Mouse (Mus musculus): ENCODE results near the gene Gm614.
A peak's percentile ranks its signal among the peaks of the same experiment; 100 is the strongest.

Gm614 gene

DNA sequence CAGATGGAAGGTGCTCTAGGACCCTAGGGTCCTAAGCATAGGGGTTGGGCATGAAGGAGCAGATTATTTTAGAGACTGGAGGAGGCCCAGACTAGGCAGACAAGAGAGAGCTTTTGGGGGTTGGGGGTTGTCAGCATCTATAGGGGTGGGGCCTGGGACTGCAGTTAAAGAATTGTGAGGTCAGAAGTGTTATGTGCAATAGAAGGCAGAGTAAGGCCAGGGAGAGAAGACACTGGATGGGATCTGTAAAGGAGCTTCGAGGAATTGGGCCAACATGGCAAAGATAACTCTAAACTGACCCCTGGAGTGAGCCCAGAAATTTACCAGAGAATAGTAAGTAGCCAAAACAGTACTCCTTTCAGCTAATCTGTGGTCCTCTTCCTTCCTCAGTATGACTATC is at the start of gene Gm614:
Gene Gm614, minus strand, starts transcription at position 101 of the 400 bp plus-strand sequence.
- DNase-seq (ENCODE audit: low read depth) = no peak

- DNase-seq (ENCODE audit: low read depth) = no peak
Measured at GRCm38 (mm10) chrX:101309299-101309698, 45.5 kb upstream of the Gm614 start.

DNA sequence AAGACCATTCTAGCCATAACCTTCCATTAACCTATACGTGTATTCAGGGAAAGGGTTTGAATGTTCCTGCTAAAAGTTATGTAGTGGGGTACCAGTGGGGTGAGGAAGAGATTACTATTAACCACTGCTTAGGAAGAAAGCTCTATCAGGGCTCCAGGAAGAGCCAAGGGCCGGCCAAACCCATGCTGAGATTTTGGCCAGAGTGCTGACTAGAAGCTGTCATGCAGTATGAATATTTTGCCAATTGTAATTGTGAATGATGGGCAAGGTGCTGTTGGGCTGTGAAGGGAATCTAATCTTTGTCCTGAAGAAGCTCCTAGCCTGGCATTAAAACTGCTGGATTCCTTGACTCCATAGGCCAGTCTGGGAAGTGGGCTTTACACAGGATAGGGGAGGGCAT is 40.9 kb upstream of the Gm614 start:
- DNase-seq (ENCODE audit: low read depth) = no peak

DNA sequence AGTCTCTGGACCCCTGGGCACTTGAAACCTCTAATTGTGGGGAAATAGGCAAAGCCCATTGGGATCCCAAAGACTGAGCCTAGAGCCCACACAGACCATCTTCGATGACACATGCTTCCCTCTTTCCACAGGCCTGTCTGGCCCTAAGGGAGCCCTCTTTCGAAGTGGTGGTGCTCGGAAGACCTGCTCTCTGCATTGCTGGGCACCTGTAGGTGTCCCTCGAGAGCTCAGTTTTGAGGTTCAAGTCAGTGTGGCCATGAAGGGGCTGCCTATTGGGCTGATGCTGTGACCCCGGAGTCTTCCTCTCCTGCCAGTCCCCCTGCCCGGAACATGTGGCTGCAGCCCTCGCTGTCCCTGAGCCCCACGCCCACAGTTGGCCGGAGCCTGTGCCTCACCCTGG is 37.9 kb upstream of the Gm614 start:
- no peak for DNase-seq (ENCODE audit: low read depth)

DNA sequence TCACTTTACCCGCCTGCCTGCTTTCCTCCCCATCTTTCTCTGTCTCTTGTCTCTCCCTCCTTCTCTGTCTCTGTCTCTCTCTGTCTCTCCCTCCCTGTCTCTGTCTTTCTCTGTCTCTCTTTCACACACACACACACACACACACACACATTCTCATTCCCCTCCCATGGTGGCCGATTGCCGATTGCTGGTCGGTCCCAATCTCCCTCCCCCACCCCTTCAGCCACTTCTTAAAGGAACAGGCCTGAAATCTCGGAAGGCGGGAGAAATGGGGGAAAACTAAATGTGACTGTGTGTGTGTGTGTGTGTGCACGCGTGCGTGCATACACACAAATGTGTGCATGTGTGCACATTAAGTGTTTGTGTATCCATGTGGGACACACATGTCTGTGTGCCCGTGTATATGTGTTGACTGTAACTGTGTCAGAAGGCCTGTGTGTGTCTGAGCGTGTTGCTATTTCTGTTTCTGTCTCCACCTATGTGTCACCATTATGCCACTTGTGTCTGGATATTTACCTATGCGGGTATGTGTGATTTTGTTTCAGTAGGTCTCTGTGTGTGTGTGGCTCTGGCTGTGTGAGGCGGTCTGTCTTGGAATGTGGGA is 36.7 kb upstream of the Gm614 start:
- DNase-seq (ENCODE audit: low read depth) = no peak

GRCm38 (mm10) chrX:101299473-101300426 is 36.0 kb upstream of the Gm614 start:
- DNase-seq (ENCODE audit: low read depth) = no peak

DNA sequence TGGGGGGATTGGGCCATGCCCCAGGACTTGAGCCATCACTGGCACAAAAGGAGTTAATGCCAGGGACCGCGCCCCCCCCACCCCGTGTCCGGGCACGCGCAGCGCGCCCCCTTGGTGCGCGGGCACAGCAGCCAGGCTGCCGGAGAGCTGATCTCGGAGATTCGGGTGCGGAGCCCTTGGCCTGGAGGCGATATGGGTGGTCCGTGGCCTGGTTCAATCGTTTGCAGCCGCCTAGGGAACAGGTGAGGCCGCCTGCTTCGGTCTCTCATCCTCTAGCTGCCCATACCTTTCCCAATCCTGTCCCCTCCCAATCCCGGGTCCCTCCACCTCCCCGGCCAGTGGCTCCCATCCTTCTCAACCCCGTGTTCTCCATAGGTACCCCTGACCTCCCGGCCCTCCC is 35.3 kb upstream of the Gm614 start, which contains the start of gene Nlgn3:
Gene Nlgn3, plus strand, starts transcription at position 114 of the 400 bp plus-strand sequence.
- no peak for DNase-seq (ENCODE audit: low read depth)

DNA sequence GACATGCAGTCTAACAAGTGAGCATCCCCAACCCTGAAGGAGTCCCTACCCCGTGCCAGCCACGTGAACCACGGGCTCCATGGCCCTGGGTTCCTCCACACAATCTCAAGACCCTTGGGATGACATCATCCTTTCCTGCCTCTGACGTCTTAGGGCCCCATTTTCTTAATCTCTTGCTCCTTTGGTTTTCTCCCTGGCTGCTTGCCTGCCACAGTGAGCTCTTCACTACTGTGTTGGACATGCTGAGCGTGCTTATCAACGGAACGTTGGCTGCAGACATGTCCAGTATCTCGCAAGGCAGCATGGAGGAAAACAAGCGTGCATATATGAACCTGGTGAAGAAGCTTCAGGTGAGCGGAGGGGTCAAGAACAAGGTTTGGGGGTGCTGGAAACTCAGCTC is 26.3 kb upstream of the Gm614 start:
- DNase-seq (ENCODE audit: low read depth) = no peak

DNA sequence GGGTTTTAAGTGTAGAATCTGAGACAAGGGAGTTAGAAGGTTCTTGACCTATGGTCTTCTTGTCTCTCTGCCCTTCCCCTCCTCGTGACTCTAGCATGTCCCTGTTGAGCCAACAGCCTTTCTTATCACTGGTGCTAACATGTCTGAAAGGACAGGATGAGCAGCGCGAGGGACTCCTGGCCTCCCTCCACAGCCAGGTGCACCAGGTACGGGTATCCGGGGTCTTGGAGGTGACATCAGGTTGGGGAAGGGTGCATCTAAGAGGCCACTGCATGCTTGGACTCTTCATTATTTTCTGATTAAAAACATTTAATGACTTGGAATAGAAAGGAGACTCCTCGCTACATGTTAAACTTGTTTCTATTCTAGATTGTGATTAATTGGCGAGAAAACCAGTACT is 25.2 kb upstream of the Gm614 start:
- DNase-seq (ENCODE audit: low read depth) = no peak

- DNase-seq (ENCODE audit: low read depth) = no peak
Measured at GRCm38 (mm10) chrX:101288432-101288831, 24.6 kb upstream of the Gm614 start.

GRCm38 (mm10) chrX:101287543-101287942 is 23.8 kb upstream of the Gm614 start:
- DNase-seq (ENCODE audit: low read depth) = no peak

DNA sequence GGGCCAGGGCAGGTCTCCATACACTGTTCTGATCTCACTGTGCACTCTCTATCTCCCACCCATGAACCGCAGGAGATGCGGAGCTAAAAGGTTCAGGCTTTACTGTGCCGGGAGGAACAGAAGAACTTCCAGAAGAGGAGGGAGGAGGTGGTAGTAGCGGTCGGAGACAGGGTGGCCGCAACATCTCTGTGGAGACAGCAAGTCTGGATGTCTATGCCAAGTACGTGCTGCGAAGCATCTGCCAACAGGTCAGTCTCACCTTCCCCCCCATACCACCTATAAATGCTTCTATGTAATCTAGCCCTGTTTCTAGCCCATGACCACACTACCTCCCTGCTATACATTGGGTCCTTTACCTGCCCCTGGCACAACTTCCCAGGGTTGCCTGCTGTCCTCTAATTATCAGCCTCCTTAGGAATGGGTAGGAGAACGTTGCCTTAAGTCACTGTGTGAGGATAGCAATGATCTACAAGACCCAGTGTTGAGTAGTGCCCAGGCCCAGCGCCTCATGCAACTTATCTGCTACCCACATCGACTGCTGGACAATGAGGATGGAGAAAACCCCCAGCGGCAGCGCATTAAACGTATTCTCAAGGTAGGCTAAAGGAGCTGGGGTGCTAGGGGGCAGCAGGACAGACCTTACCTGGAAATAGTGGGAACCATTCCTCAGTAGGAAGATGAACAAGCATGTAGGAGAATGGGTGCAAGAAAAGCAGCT is 22.3 kb upstream of the Gm614 start:
- no peak for DNase-seq (ENCODE audit: low read depth)

DNA sequence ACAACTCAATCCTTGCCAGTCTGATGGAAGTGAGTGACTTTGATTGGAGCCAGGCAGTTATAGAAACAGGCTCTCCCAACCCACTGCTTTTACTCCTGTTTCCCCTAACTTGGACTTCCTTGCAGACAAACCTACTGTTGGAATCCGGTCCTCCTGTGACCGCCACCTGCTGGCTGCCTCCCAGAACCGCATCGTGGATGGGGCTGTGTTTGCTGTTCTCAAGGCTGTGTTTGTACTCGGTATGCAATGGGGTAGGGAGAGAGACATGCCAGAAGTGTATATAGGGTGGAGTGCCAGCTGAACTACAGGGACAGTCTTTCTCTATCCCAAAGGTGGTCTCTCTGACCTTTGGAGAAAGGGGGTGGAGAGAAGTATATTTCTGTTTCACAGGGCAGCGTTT is 21.7 kb upstream of the Gm614 start:
- no peak for DNase-seq (ENCODE audit: low read depth)

GRCm38 (mm10) chrX:101282813-101283212 is 19.0 kb upstream of the Gm614 start:
- no peak for DNase-seq (ENCODE audit: low read depth)

DNA sequence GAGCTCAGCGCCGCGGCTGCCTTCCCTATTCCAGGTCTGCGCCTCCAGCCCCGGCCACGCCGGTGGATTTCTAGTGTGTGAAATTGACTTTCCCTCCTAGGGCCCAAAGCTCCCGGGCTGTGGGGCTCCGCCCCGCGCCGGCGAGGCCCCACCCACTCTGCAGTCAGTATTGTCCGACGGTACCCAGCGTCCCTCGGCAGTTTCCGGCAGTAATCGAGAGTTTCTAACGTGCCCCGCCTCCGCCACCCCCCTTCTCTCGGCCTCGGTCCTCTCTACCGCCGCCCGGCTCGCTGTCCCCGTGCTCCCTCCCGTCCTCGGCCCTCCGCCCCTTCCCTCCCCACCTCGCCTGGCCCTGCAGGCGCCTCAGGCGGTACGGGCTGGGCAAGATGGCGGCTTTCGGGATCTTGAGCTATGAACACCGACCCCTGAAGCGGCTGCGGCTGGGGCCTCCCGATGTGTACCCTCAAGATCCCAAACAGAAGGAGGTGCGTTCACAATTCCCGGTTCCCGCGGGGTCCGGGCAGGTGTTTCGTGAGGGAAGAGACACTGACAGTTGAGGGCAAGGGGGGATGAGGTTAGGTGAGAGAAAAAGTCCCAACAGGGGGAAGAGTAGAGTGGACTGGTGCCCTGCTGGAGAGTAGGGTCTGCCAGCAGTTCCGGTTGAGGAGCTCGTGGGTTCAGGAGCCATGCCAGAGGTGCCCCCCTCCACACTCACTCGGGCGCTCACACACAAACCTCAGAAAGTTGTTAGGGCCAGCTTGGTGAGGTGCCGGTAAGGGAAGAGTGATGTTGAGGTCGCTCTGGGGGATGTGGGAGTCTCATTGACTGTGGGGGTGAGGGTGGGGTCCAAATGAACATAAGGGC is 10.3 kb upstream of the Gm614 start, which contains the start of gene Med12:
Gene Med12, plus strand, starts transcription at position 156 of the 864 bp plus-strand sequence.
- DNase-seq (ENCODE audit: low read depth) = peak; percentile 60

DNA sequence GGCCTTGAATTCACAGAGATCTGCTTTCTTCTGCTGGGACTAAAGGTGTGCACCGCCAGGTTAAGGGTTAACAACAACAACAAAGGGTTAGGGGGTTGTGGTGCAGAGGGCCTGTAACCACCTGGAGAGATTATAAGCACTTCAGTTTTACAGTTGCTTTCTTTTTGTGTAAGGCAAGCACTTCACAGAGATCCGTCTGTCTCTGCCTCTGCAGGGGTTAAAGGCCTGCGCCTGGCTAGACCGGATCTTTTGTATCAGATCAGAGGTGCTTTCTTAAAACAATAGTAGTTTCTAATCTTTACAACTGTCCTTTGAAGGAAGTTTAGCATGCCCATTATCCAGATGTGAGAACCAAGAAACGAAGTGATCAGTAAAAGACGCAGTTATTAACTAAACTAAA is 9.6 kb upstream of the Gm614 start:
- DNase-seq (ENCODE audit: low read depth) = no peak

DNA sequence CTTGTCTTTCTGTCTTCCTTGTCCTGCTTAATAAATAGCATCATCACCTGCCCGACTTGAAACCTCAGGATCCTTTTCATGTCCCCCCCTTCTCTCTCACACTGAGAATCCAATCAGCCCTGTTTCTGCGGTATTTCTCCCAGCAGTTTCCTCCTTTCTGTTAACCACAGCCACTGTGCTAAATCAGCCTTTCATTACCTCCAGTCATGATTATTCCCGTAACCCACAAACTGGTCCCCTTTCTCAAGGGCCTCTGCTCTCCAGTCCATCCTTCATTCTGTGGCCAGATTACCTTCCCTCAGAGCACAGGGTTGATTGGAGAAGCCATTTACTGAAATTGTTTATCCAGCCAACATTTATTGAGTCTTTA is 4.9 kb upstream of the Gm614 start, which contains the start of gene Gm20489:
Gene Gm20489, minus strand, starts transcription at position 269 of the 370 bp plus-strand sequence.
- DNase-seq (ENCODE audit: low read depth) = no peak

DNA sequence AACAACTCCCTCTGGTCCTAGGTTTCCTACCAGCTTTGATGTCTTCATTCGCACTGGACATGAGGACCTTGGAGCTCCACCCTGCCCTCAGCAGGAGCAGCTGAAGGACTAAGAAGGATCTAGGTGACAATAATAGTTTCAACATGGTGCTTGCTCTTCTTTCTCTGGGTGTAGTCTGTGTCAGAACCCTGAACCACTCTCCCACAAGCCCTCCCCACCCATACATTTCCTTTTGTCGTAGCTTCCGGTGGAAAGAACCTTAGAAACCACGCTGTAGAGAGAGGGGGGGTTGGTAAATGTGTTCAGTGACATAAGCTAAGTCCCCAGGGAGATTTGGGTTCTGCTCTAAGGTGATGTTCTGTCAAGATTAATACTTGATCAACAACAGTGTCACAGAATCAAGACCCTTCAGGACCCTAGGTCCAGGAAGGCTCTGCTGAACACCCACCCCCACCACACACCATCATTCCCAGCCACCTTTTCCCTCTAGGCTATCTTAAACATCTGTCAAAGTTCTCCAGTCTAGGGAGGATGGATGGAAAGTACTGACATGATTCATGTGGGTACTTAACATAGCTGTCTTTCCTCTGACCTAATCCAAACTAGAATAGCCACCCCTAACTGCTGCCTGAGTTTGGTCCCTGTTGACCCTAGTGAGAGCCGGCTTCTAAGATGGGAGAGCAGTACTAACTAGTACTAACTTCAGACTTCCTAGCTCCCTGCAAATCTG is 4.4 kb upstream of the Gm614 start, which contains the start of gene Il2rg:
Gene Il2rg, minus strand, starts transcription at position 231 of the 730 bp plus-strand sequence.
- no peak for DNase-seq (ENCODE audit: low read depth)

DNA sequence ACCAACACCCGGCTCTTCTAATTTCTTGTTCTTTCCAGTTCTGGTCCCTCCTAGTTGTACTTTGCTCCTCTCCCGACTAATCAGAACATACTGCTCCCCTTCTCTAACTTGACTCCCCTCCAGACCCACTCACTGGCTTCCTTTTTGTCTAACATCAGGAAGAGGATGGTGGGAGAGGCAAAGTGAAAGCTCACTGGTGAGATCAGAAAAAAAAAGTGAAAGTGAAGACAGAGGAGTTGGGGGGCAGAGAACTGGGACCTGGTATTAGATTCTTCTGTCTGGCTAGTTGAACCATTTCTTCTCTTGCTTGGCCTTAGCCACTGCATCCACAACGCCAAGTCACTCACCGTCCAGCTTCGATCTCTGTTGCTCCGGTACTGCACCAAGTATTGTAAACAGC is 2.8 kb upstream of the Gm614 start:
- DNase-seq (ENCODE audit: low read depth) = no peak

- DNase-seq (ENCODE audit: low read depth) = no peak
Measured at GRCm38 (mm10) chrX:101260441-101261325, 3.1 kb downstream of the Gm614 start.
